In the genomic region with DNA sequence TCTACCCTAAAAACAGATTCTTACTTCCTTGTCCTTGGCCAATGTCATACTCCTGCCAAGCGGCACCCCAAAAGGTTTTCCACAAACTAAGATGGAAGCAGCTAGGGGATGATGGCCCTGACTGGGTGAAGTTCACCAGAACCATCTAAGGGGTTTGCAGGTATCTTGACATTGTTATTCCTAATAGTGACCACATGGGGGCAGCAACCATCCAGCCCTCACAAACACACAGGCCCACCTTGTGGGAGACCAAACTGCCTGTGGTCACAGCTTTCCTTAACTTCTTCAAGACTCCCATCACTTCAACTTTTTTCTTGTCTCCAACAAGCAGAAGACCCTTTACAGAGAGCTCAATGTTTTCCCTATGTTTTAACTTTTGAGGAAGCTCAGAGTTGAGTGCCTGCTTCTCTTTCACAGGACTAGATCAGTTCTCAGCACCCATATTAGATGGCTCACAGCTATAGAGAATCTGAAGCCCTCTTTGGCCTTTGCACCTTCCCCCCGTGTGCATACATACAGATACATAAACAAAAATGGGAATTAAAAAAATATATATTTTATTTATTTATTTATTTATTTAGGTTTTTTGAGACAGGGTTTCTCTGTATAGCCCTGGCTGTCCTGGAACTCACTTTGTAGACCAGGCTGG, we compare ENCODE assay signal across 8 mouse cellular contexts. TPM values are rescaled to one million over a fixed set of nuclear protein-coding genes. Genes with fewer than 3 reads are reported as not detected.
DNase-seq lines count a peak whose midpoint lies in the region; ATAC-seq and TF ChIP-seq lines count a peak whose summit lies in the region.

No protein-coding gene starts in this region.

- H3K36me3 ChIP-seq in forebrain, embryonic 10.5 days (replicated peaks) = no peaks in the 10 kb centered on the region
- no peaks in the 10 kb centered on the region for H3K36me3 ChIP-seq in intestine, embryonic 15.5 days

- intact Hi-C loops in left cerebral cortex, postnatal 25 days (cut with DNase I) = loop anchor here (1.0 to 10.0 kb wide), 5 partner anchors 55 to 479 kb away; a partner anchor contains a TSS

- TF ChIP-seq POLR2A in lung, adult 2 months (IDR thresholded peaks at IDR 0.05; ENCODE audit: borderline replicate concordance, extremely low read depth, low read depth, low read length) = no peak

- ATAC-seq in intestine, embryonic 15.5 days = peak; percentile 72

- no peak overlapping the region for H3K9ac ChIP-seq in intestine, embryonic 15.5 days

- TF ChIP-seq CTCF in lung, adult 2 months (IDR thresholded peaks at IDR 0.05; ENCODE audit: insufficient read depth, low read length) = peak; percentile 88

- 46% methylated on average over 2 of the region's 2 CpGs for WGBS in forebrain, embryonic 10.5 days
- 48% methylated on average over 2 of the region's 2 CpGs for WGBS in intestine, embryonic 15.5 days
- 27% methylated on average over 2 of the region's 2 CpGs for WGBS in lung, adult 2 months

- H3K9me3 ChIP-seq in forebrain, embryonic 10.5 days = peaks cover 3% of the 10 kb centered on the region; the same call in 1 of the 2 replicates
- no peaks in the 10 kb centered on the region for H3K9me3 ChIP-seq in intestine, embryonic 15.5 days

- H3K4me2 ChIP-seq in intestine, embryonic 15.5 days (replicated peaks) = no peak overlapping the region

- DNase-seq in left cerebral cortex, postnatal 25 days (ENCODE audit: low spot score in 2 of 2) = peak; percentile 58 to 59
- DNase-seq in left cerebral cortex, adult 18-20 months (ENCODE audit: low spot score in 2 of 2) = no peak
- DNase-seq in adrenal gland, postnatal 36 days = peak; percentile 51 to 58
- peak; percentile 53 for DNase-seq in forebrain, embryonic 10.5 days (ENCODE audit: extremely low spot score, low spot score)
- DNase-seq in lung, adult 2 months = peak; percentile 33
- DNase-seq in retina, postnatal 1 day = peak; percentile 76
- DNase-seq in frontal cortex, postnatal 14 days (ENCODE audit: low spot score in 2 of 2) = no peak

- no peaks in the 10 kb centered on the region for H3K27me3 ChIP-seq in forebrain, embryonic 10.5 days (ENCODE audit: poor library complexity, severe bottlenecking)
- no peaks in the 10 kb centered on the region for H3K27me3 ChIP-seq in intestine, embryonic 15.5 days (replicated peaks)

- H3K4me3 ChIP-seq in forebrain, embryonic 10.5 days = no peak overlapping the region
- H3K4me3 ChIP-seq in intestine, embryonic 15.5 days (replicated peaks) = no peak overlapping the region
- H3K4me3 ChIP-seq in lung, adult 2 months (replicated peaks; ENCODE audit: extremely low read depth, low read depth, low read length) = no peak overlapping the region

- H3K27ac ChIP-seq in forebrain, embryonic 10.5 days = no peak overlapping the region
- no peak overlapping the region for H3K27ac ChIP-seq in intestine, embryonic 15.5 days

- H3K4me1 ChIP-seq in forebrain, embryonic 10.5 days = no peaks in the 10 kb centered on the region
- H3K4me1 ChIP-seq in intestine, embryonic 15.5 days (replicated peaks) = no peaks in the 10 kb centered on the region
- no peaks in the 10 kb centered on the region for H3K4me1 ChIP-seq in lung, adult 2 months (ENCODE audit: control insufficient read depth, insufficient read depth, low read length)

RNA-seq across cellular contexts. Expression of a gene that starts 21.6 kb away (rescaled TPM):
- total RNA-seq in left cerebral cortex, postnatal 25 days (2021) = 10 to 100 TPM; 70.2 to 76.0 TPM
- total RNA-seq in left cerebral cortex, adult 18-20 months (2021) = 10 to 100 TPM; 62.9 to 63.7 TPM
- 100 to 1,000 TPM in 1 of 2 experiments, 10 to 100 TPM in 1; 96.2 to 108 TPM for total RNA-seq in adrenal gland, postnatal 36 days (2021)
- 60.5 and 61.5 TPM in 2 replicates for polyA plus RNA-seq in forebrain, embryonic 10.5 days (2016; fragmentation: Nextera tagmentation; extraction: Ambion mirVana)
- 32.4 and 32.9 TPM in 2 replicates for polyA plus RNA-seq in intestine, embryonic 15.5 days (2015; fragmentation: Nextera tagmentation; extraction: Ambion mirVana)
- 27.4 and 28.6 TPM in 2 replicates for polyA plus RNA-seq in lung, adult 2 months (2012; rRNA removed)

RNA-seq across cellular contexts. Expression of a gene that starts 21.6 kb away (rescaled TPM):
- total RNA-seq in left cerebral cortex, postnatal 25 days (2021) = 10 to 100 TPM; 35.3 to 40.1 TPM
- total RNA-seq in left cerebral cortex, adult 18-20 months (2021) = 10 to 100 TPM; 39.9 to 41.3 TPM
- total RNA-seq in adrenal gland, postnatal 36 days (2021) = 10 to 100 TPM; 92.6 to 97.8 TPM
- 98.2 and 107 TPM in 2 replicates for polyA plus RNA-seq in forebrain, embryonic 10.5 days (2016; fragmentation: Nextera tagmentation; extraction: Ambion mirVana)
- 126 and 139 TPM in 2 replicates for polyA plus RNA-seq in intestine, embryonic 15.5 days (2015; fragmentation: Nextera tagmentation; extraction: Ambion mirVana)
- 30.4 and 43.8 TPM in 2 replicates for polyA plus RNA-seq in lung, adult 2 months (2012; rRNA removed)

RNA-seq across cellular contexts. Expression of a gene that starts 27.9 kb away (rescaled TPM):
- total RNA-seq in left cerebral cortex, postnatal 25 days (2021) = 10 to 100 TPM; 53.0 to 56.1 TPM
- 10 to 100 TPM; 53.6 to 56.3 TPM for total RNA-seq in left cerebral cortex, adult 18-20 months (2021)
- 10 to 100 TPM; 26.0 to 33.0 TPM for total RNA-seq in adrenal gland, postnatal 36 days (2021)
- polyA plus RNA-seq in forebrain, embryonic 10.5 days (2016; fragmentation: Nextera tagmentation; extraction: Ambion mirVana) = 102 and 105 TPM in 2 replicates
- polyA plus RNA-seq in intestine, embryonic 15.5 days (2015; fragmentation: Nextera tagmentation; extraction: Ambion mirVana) = 47.2 and 47.7 TPM in 2 replicates
- 49.4 and 57.7 TPM in 2 replicates for polyA plus RNA-seq in lung, adult 2 months (2012; rRNA removed)

RNA-seq across cellular contexts. Expression of a gene that starts 31.7 kb away (rescaled TPM):
- 10 to 100 TPM; 76.7 to 82.6 TPM for total RNA-seq in left cerebral cortex, postnatal 25 days (2021)
- 10 to 100 TPM; 69.4 to 71.6 TPM for total RNA-seq in left cerebral cortex, adult 18-20 months (2021)
- 10 to 100 TPM; 90.0 to 96.2 TPM for total RNA-seq in adrenal gland, postnatal 36 days (2021)
- 114 and 129 TPM in 2 replicates for polyA plus RNA-seq in forebrain, embryonic 10.5 days (2016; fragmentation: Nextera tagmentation; extraction: Ambion mirVana)
- polyA plus RNA-seq in intestine, embryonic 15.5 days (2015; fragmentation: Nextera tagmentation; extraction: Ambion mirVana) = 91.6 and 99.9 TPM in 2 replicates
- 56.3 and 60.6 TPM in 2 replicates for polyA plus RNA-seq in lung, adult 2 months (2012; rRNA removed)

RNA-seq across cellular contexts. Expression of a gene that starts 40.6 kb away (rescaled TPM):
- total RNA-seq in left cerebral cortex, postnatal 25 days (2021) = 10 to 100 TPM; 55.4 to 59.6 TPM
- total RNA-seq in left cerebral cortex, adult 18-20 months (2021) = 10 to 100 TPM; 56.4 to 57.5 TPM
- total RNA-seq in adrenal gland, postnatal 36 days (2021) = 10 to 100 TPM; 47.0 to 49.4 TPM
- polyA plus RNA-seq in forebrain, embryonic 10.5 days (2016; fragmentation: Nextera tagmentation; extraction: Ambion mirVana) = 29.8 and 32.4 TPM in 2 replicates
- polyA plus RNA-seq in intestine, embryonic 15.5 days (2015; fragmentation: Nextera tagmentation; extraction: Ambion mirVana) = 25.5 and 31.9 TPM in 2 replicates
- polyA plus RNA-seq in lung, adult 2 months (2012; rRNA removed) = 36.1 and 38.1 TPM in 2 replicates

Comparison
In these comparisons a context has a peak if more than half of its experiments do, and no peak if none do; other contexts are left out.
1. DNase-seq: peak in left cerebral cortex, postnatal 25 days (2 of 2), adrenal gland, postnatal 36 days (2 of 2), forebrain, embryonic 10.5 days (single experiment), lung, adult 2 months (single experiment) and retina, postnatal 1 day (single experiment); none in left cerebral cortex, adult 18-20 months (0 of 2) and frontal cortex, postnatal 14 days (0 of 2).